Mouse (Mus musculus) lung, postnatal 0 days (tissue): ENCODE measurements around the gene Acp2.

Experiments
- CTCF ChIP-seq: IDR thresholded peaks from 2 replicates; pipeline ENCODE4 v1.5.1; 2016; ENCODE audit warnings: antibody characterized with exemption, mild to moderate bottlenecking
- EP300 ChIP-seq: IDR thresholded peaks from 2 replicates; pipeline ENCODE4 v1.6.1; 2016; ENCODE audit warnings: antibody characterized with exemption, mild to moderate bottlenecking, control low read depth

DNA sequence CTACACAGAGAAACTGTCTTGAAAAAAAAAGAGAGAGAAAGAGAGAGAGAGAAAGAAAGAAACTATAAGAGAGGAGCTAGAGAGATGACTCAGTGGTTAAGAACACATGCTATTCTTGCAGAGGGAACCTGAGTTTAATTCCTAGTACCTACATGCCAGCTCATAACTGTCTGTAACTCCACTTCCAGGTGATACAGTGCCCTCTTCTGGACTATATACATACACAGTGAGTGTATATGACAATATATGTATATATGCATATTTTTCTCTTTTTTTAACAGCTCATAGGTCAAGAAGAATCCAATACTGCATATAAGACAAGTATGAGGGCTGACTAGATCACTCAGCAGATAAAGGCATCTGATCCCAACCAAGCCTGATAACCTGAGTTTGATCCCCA is 10.6 kb downstream of the Acp2 start:
- TF ChIP-seq CTCF, result peak; percentile 32
- TF ChIP-seq EP300, result no peak
